Mouse (Mus musculus) cortical plate, adult 2 months (tissue): ENCODE measurements around the gene Ctnnd2.

Experiments used
- CTCF ChIP-seq: fragments of 200-500 bp; IDR thresholded peaks from 2 replicates; pipeline ENCODE4 v1.5.1; 2011; ENCODE audit warnings: mild to moderate bottlenecking, control low read depth, low read length; ENCODE audit not compliant: insufficient read depth; ENCODE audit errors: extremely low read depth
- POLR2A ChIP-seq: fragments of 200-500 bp; IDR thresholded peaks from 2 replicates; pipeline ENCODE4 v1.6.1; 2011; ENCODE audit warnings: mild to moderate bottlenecking, low read length, control low read depth; ENCODE audit not compliant: insufficient read depth; ENCODE audit errors: extremely low read depth

GRCm38 (mm10) chr15:30345754-30346153 lies 173.4 kb downstream of the Ctnnd2 start:
- no peak for TF ChIP-seq CTCF
- TF ChIP-seq POLR2A: no peak
